Mouse (Mus musculus) stomach, embryonic 15.5 days (tissue): Measurements from ENCODE around the gene Bbs7. TPM values are rescaled to one million over a fixed set of nuclear protein-coding genes. Genes with fewer than 3 reads are reported as not detected.
A peak's percentile ranks its signal among the peaks of the same experiment; 100 is the strongest.

Experiments
- ATAC-seq: fragments of 200-750 bp; cut with Nextera tagmentation; 2 replicates; pipeline ENCODE4 v1.8.0; 2017; ENCODE audit warnings: low read depth, moderate number of reproducible peaks, moderate TSS enrichment; ENCODE audit not compliant: insufficient read depth, low FRiP score
- H3K27ac ChIP-seq: fragments of 300-500 bp; sonication (generic); 2 replicates; pipeline ENCODE4 v1.5.1; 2015; ENCODE audit warnings: mild to moderate bottlenecking, inconsistent platforms
- H3K27me3 ChIP-seq: fragments of 300-500 bp; sonication (generic); replicated peaks from 2 replicates; pipeline ENCODE4 v1.6.1; 2015; ENCODE audit warnings: inconsistent platforms
- H3K36me3 ChIP-seq: fragments of 300-500 bp; sonication (generic); 2 replicates; pipeline ENCODE4 v1.6.1; 2015; ENCODE audit warnings: inconsistent platforms
- H3K4me1 ChIP-seq: fragments of 300-500 bp; sonication (generic); 2 replicates; pipeline ENCODE4 v1.6.1; 2015; ENCODE audit warnings: inconsistent platforms
- H3K4me2 ChIP-seq: fragments of 300-500 bp; sonication (generic); 2 replicates; pipeline ENCODE4 v1.6.1; 2015; ENCODE audit warnings: mild to moderate bottlenecking, inconsistent platforms
- H3K4me3 ChIP-seq: fragments of 300-500 bp; sonication (generic); replicated peaks from 2 replicates; pipeline ENCODE4 v1.5.1; 2015; ENCODE audit warnings: inconsistent platforms
- H3K9ac ChIP-seq: fragments of 300-500 bp; sonication (generic); 2 replicates; pipeline ENCODE4 v1.6.1; 2015; ENCODE audit warnings: inconsistent platforms
- H3K9me3 ChIP-seq: fragments of 300-500 bp; sonication (generic); 2 replicates; pipeline ENCODE4 v1.6.1; 2016; ENCODE audit warnings: inconsistent platforms
- WGBS: fragments of 180-500 bp; shearing (Covaris S2); methylation state at CpG from one replicate; pipeline ENCODE4 v1.1.7; 2015; 5-methylcytosine and 5-hydroxymethylcytosine counted together
- polyA plus RNA-seq: library from polyadenylated mRNA; unstranded; fragments of >200 nt; fragmentation: Nextera tagmentation; extraction: Ambion mirVana; gene quantifications from 2 replicates; pipeline ENCODE4 v1.2.1, GENCODE M21; 2015

The Bbs7 gene
- polyA plus RNA-seq, 1 experiment from 2014 or later = 12.3 TPM

GRCm38 (mm10) chr3:36541399-36541798, 71.9 kb downstream of the Bbs7 start:
- no peak overlapping the region for H3K4me3 ChIP-seq
- no peaks in the 10 kb centered on the region for H3K9me3 ChIP-seq
- H3K27me3 ChIP-seq = no peaks in the 10 kb centered on the region
- no peak overlapping the region for H3K9ac ChIP-seq
- no peaks in the 10 kb centered on the region for H3K36me3 ChIP-seq
- H3K27ac ChIP-seq = no peak overlapping the region
- no peak for ATAC-seq
- H3K4me1 ChIP-seq = no peaks in the 10 kb centered on the region
- 87% methylated on average over 2 of the region's 2 CpGs for WGBS
- no peak overlapping the region for H3K4me2 ChIP-seq

GRCm38 (mm10) chr3:36540756-36541155, 72.5 kb downstream of the Bbs7 start:
- WGBS = 59% methylated on average over 2 of the region's 2 CpGs
- H3K4me1 ChIP-seq = no peaks in the 10 kb centered on the region
- H3K9me3 ChIP-seq = no peaks in the 10 kb centered on the region
- H3K9ac ChIP-seq = no peak overlapping the region
- no peaks in the 10 kb centered on the region for H3K36me3 ChIP-seq
- no peaks in the 10 kb centered on the region for H3K27me3 ChIP-seq
- ATAC-seq = no peak
- no peak overlapping the region for H3K4me2 ChIP-seq
- H3K4me3 ChIP-seq = no peak overlapping the region
- no peak overlapping the region for H3K27ac ChIP-seq

- Histone ChIP-seq H3K36me3 (no peaks in the 10 kb centered on the region), H3K4me1 (0 out of 2 replicates have a peak, but pooled peaks cover 2% of the 10 kb centered on the region), H3K9me3 (no peaks in the 10 kb centered on the region), H3K4me3 (no peak overlapping the region), H3K27ac (no peak overlapping the region), H3K4me2 (no peak overlapping the region), H3K9ac (no peak overlapping the region), H3K27me3 (no peaks in the 10 kb centered on the region)
- no peak for ATAC-seq
- 78% methylated on average over 4 of the region's 4 CpGs for WGBS
Observed at GRCm38 (mm10) chr3:36537701-36538470, 75.4 kb downstream of the Bbs7 start.

- WGBS = 82% methylated on average over 12 of the region's 12 CpGs
- no peak for ATAC-seq
- H3K27me3 ChIP-seq = no peaks in the 10 kb centered on the region
Observed at GRCm38 (mm10) chr3:36536041-36536440, 77.2 kb downstream of the Bbs7 start.

GRCm38 (mm10) chr3:36533201-36533672, 80.0 kb downstream of the Bbs7 start:
- 15% methylated on average over 1 of the region's 1 CpGs for WGBS
- Histone ChIP-seq H3K27ac (0 out of 2 replicates have a peak overlapping the region, but pooled peaks have one; percentile 22), H3K4me3 (no peak overlapping the region), H3K4me2 (0 out of 2 replicates have a peak overlapping the region, but pooled peaks have one; percentile 8), H3K27me3 (no peaks in the 10 kb centered on the region), H3K9me3 (no peaks in the 10 kb centered on the region), H3K36me3 (no peaks in the 10 kb centered on the region), H3K9ac (no peak overlapping the region), H3K4me1 (0 out of 2 replicates have a peak, but pooled peaks cover 6% of the 10 kb centered on the region)
- ATAC-seq = peak; percentile 71; the same call in 1 of the 2 replicates

More at GRCm38 (mm10) chr3:36536041-36536440, 77.2 kb downstream of the Bbs7 start:
- Histone ChIP-seq H3K27ac (no peak overlapping the region), H3K36me3 (no peaks in the 10 kb centered on the region), H3K4me3 (no peak overlapping the region), H3K9ac (no peak overlapping the region), H3K4me1 (0 out of 2 replicates have a peak, but pooled peaks cover 6% of the 10 kb centered on the region), H3K4me2 (no peak overlapping the region), H3K9me3 (no peaks in the 10 kb centered on the region)

GRCm38 (mm10) chr3:36532738-36533137, 80.5 kb downstream of the Bbs7 start:
- no peaks in the 10 kb centered on the region for H3K27me3 ChIP-seq
- ATAC-seq = no peak
- H3K4me3 ChIP-seq = no peak overlapping the region
- H3K9ac ChIP-seq = no peak overlapping the region
- 0 out of 2 replicates have a peak overlapping the region, but pooled peaks have one; percentile 22 for H3K27ac ChIP-seq
- no peaks in the 10 kb centered on the region for H3K36me3 ChIP-seq
- 0 out of 2 replicates have a peak, but pooled peaks cover 6% of the 10 kb centered on the region for H3K4me1 ChIP-seq
- 0 out of 2 replicates have a peak overlapping the region, but pooled peaks have one; percentile 8 for H3K4me2 ChIP-seq
- no peaks in the 10 kb centered on the region for H3K9me3 ChIP-seq
- WGBS = 26% methylated on average over 7 of the region's 7 CpGs

- Histone ChIP-seq H3K27ac (no peak overlapping the region), H3K9ac (no peak overlapping the region)
Observed at GRCm38 (mm10) chr3:36531979-36532542, 81.2 kb downstream of the Bbs7 start.

GRCm38 (mm10) chr3:36531242-36531641, 82.0 kb downstream of the Bbs7 start:
- Histone ChIP-seq H3K4me2 (peak overlapping the region; percentile 58; the same call in 1 of the 2 replicates), H3K4me1 (0 out of 2 replicates have a peak, but pooled peaks cover 6% of the 10 kb centered on the region), H3K27me3 (no peaks in the 10 kb centered on the region), H3K9ac (no peak overlapping the region), H3K27ac (no peak overlapping the region), H3K9me3 (no peaks in the 10 kb centered on the region), H3K4me3 (no peak overlapping the region), H3K36me3 (no peaks in the 10 kb centered on the region)
- 40% methylated on average over 2 of the region's 2 CpGs for WGBS
- ATAC-seq = no peak

More at GRCm38 (mm10) chr3:36531979-36532542, 81.2 kb downstream of the Bbs7 start:
- Histone ChIP-seq H3K27me3 (no peaks in the 10 kb centered on the region), H3K4me1 (0 out of 2 replicates have a peak, but pooled peaks cover 6% of the 10 kb centered on the region), H3K9me3 (no peaks in the 10 kb centered on the region), H3K4me2 (peak overlapping the region; percentile 58), H3K36me3 (no peaks in the 10 kb centered on the region), H3K4me3 (peak overlapping the region; percentile 38)
- no peak for ATAC-seq
- 4% methylated on average over 18 of the region's 18 CpGs for WGBS

GRCm38 (mm10) chr3:36530781-36531180, 82.5 kb downstream of the Bbs7 start:
- 0 out of 2 replicates have a peak, but pooled peaks cover 6% of the 10 kb centered on the region for H3K4me1 ChIP-seq
- no peaks in the 10 kb centered on the region for H3K36me3 ChIP-seq
- H3K27ac ChIP-seq = no peak overlapping the region
- H3K27me3 ChIP-seq = no peaks in the 10 kb centered on the region
- H3K4me2 ChIP-seq = no peak overlapping the region
- WGBS = 80% methylated on average over 5 of the region's 5 CpGs
- H3K9ac ChIP-seq = no peak overlapping the region
- ATAC-seq = no peak
- no peaks in the 10 kb centered on the region for H3K9me3 ChIP-seq
- H3K4me3 ChIP-seq = no peak overlapping the region

GRCm38 (mm10) chr3:36530345-36530744, 82.9 kb downstream of the Bbs7 start:
- Histone ChIP-seq H3K4me3 (no peak overlapping the region), H3K27ac (no peak overlapping the region), H3K4me1 (0 out of 2 replicates have a peak, but pooled peaks cover 6% of the 10 kb centered on the region), H3K9me3 (no peaks in the 10 kb centered on the region), H3K27me3 (no peaks in the 10 kb centered on the region), H3K4me2 (no peak overlapping the region), H3K9ac (no peak overlapping the region), H3K36me3 (no peaks in the 10 kb centered on the region)
- ATAC-seq = no peak
- 76% methylated on average over 6 of the region's 6 CpGs for WGBS

GRCm38 (mm10) chr3:36524466-36524865, 88.8 kb downstream of the Bbs7 start:
- Histone ChIP-seq H3K27me3 (peaks cover 19% of the 10 kb centered on the region), H3K36me3 (no peaks in the 10 kb centered on the region)

More at GRCm38 (mm10) chr3:36524466-36524865, 88.8 kb downstream of the Bbs7 start:
- Histone ChIP-seq H3K27ac (no peak overlapping the region), H3K9me3 (no peaks in the 10 kb centered on the region), H3K4me3 (no peak overlapping the region), H3K4me2 (no peak overlapping the region), H3K9ac (no peak overlapping the region), H3K4me1 (no peaks in the 10 kb centered on the region)
- no peak for ATAC-seq
- 63% methylated on average over 3 of the region's 3 CpGs for WGBS
